Mouse (Mus musculus) B cell, adult 62 days (primary cell): Measurements from ENCODE around the gene Apex2. TPM values are rescaled to one million over a fixed set of nuclear protein-coding genes. Genes with fewer than 3 reads are reported as not detected.

ENCODE experiments used
- total RNA-seq: library from RNA; stranded (reverse); gene quantifications from 4 replicates; pipeline ENCODE4 v1.2.4, GENCODE M21; 2023

Gene Apex2
- total RNA-seq, result 12.5 to 16.7 TPM (median 13.5 TPM) in 4 replicates

DNA sequence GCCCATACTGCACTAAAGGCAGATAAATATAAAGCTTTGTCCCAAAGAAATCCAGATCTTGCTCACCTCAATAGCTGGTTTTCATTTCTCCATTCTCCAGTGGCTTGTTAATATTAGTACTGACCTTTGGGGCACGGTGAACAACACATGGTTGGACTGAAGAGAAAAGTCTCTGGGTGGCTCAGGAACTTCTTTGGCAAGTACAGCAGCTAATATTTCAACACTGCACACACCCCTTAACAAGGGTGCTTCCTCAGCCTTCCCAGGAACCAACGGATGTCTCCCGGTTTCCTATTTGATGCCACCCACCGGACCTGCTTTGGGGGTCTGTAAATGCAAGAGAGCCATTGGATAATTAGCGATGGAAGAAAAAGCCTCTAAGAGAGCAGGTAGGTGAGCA, at the start of gene Apex2:
TSS of gene Apex2 (minus strand) at position 173 of the 400 bp plus-strand sequence.

DNA sequence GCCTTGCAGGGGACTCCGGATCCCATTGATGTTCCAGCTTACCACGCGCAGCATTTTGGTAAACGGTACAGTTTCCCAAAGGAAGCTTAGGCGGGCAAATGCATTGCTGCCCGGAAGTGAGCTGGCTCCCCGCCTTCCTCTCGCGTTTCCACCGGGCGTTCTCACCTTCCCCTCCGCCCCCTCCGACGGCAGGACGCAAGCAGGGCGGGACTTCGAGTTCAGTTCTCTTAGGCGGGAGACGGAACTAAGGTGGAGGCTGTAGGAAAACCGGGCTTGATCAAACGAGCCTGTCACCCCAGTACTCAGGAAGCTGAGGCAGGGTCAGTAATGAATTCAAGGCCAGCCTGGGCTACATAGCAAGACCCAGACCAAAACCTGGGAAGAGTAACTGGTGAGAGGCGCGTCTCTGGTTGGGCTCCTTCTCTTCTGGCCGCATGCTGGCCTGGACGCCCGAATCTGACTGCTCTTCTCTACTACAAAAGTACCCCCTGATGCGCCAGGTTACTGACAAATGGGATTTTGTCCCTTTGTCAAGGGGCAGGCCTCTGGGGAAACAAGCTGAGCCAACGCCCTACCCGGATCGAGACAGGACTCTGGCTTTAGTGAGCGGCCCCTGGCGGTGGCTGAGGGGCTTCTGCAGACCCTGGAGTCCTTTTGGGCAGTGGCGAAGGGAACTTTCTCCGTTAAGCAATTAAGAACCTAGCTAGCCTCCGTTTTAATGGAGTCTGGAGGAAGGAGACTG, 1.5 kb downstream of the Apex2 start, which contains the start of gene Pfkfb1:
TSS of gene Pfkfb1 (plus strand) at position 207 of the 742 bp plus-strand sequence.

DNA sequence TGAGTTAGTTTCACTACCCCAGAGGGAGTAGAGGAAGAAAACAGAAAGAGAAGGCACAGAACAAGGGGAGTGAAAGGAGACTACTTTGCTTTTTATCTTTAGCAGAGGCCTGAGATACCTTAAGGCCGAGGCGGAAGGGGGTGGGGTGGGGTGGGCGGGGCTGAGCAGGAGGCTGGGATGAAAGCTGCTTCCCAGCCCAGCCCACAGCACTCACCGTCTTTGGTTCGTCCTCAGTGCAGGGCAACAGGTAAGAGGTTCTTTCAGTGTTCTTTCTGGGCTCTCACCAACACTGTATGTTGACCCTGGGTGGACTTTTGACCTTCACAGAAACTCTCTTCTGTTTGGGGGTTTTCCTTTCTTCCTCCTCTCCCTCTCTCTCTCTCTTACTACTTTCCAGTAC, 42.4 kb downstream of the Apex2 start, which contains the start of gene Alas2:
TSS of gene Alas2 (plus strand) at position 137 of the 400 bp plus-strand sequence.

Other genes starting within 250 kb of the Apex2 start
- 18.1 to 26.3 TPM (median 19.9 TPM) in 4 replicates for gene Tmem29, start 130.7 kb downstream of the Apex2 start, total RNA-seq
- 0.81 to 2.0 TPM (median 1.5 TPM) in 4 replicates for gene Alas2, start 42.5 kb downstream of the Apex2 start, total RNA-seq
- 4.6 to 10.7 TPM (median 5.3 TPM) in 4 replicates for gene Pfkfb1, start 1.6 kb downstream of the Apex2 start, total RNA-seq
- gene Tro, start 67.7 kb upstream of the Apex2 start, total RNA-seq, result not detected in 4 replicates
- gene Maged2, start 224.5 kb upstream of the Apex2 start, total RNA-seq, result 1.0 to 1.7 TPM (median 1.3 TPM) in 4 replicates